18 mouse cellular contexts compared by ENCODE assay signal in the genomic region with DNA sequence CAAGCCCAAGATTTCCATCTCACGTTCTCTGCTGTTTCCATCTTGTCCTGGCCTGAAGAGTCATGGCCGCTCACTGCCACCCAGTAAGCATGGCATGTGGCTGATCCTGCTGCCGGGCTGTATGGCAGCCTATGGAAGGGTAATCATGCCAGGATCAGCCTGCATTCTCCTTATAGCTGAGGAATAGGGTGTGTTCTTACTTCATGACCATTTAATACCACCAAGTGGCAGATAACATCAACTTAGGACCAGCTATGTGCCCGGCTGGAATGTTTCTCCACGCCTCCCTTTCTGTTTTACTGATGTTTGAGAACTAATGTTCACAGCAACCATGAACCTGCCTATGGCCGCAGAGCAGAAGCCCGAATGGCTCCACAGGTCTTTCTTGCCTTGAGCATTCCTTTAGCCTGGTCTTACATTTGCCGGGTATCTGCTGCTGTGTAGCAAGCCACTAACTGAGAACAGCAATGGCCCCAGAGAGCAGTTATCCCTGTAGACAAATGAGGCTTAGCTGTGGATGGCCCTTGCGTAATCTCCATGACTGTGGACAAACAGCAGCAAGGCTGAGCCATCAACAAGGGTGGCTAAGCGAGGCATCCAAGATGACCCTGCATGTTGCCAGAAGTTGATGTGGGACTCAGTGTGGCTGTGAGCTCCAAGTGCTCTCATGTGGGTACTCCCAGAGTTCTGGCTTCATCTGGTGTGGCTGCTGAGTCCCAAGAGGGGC.
"Had no signal": no experiment of that assay in that cellular context is flagged by ENCODE, and none has a peak within 500 bp of the region (broad histone marks: within the 10 kb centered on the region; RNA-seq: fewer than 3 reads in every experiment).

No protein-coding gene starts in this region.

- H3K4me1 ChIP-seq: stomach, embryonic 15.5 days had no signal

- DNase-seq: kidney, adult 8-10 months; kidney, postnatal 10 days; kidney, postnatal 36 days; layer of hippocampus, postnatal 36 days; liver, embryonic 13.5 days; lung, embryonic 14.5 days; lung, postnatal 10 days; lung, postnatal 36 days; right cerebral cortex, postnatal 25 days; spleen, adult 18-20 months; thymus, postnatal 36 days had no signal

- H3K36me3 ChIP-seq: liver, embryonic 13.5 days; midbrain, embryonic 12.5 days; midbrain, embryonic 15.5 days; neural tube, embryonic 12.5 days; neural tube, embryonic 15.5 days; stomach, embryonic 15.5 days had no signal

- H3K27ac ChIP-seq: kidney, embryonic 15.5 days; left cerebral cortex, adult 2 months; liver, embryonic 13.5 days; midbrain, embryonic 12.5 days; midbrain, embryonic 15.5 days; neural tube, embryonic 12.5 days; neural tube, embryonic 15.5 days; stomach, embryonic 15.5 days had no signal

- H3K27me3 ChIP-seq: kidney, embryonic 15.5 days; liver, embryonic 13.5 days; midbrain, embryonic 12.5 days; midbrain, embryonic 15.5 days; neural tube, embryonic 12.5 days; neural tube, embryonic 15.5 days; stomach, embryonic 15.5 days had no signal

- H3K4me3 ChIP-seq: kidney, embryonic 15.5 days; left cerebral cortex, adult 2 months; liver, embryonic 13.5 days; midbrain, embryonic 12.5 days; midbrain, embryonic 15.5 days; neural tube, embryonic 12.5 days; neural tube, embryonic 15.5 days; stomach, embryonic 15.5 days had no signal
